Mouse (Mus musculus): ENCODE data around the gene Dclre1b. TPM values are rescaled to one million over a fixed set of nuclear protein-coding genes. Genes with fewer than 3 reads are reported as not detected.
A peak's percentile ranks its signal among the peaks of the same experiment; 100 is the strongest.
"Not testable (repeated sequence)": the region's sequence is repeated elsewhere in the genome, so short reads cannot be mapped to it uniquely, and the experiment has no call there.

Dclre1b gene
- polyA plus RNA-seq, 1 experiment from 2014 or later: 16.8 TPM

- Histone ChIP-seq H3K4me1 (no peaks in the 10 kb centered on the region), H3K36me3 (no peaks in the 10 kb centered on the region), H3K9ac (no peak overlapping the region), H3K27ac (replicated peaks) (no peak overlapping the region), H3K4me3 (no peak overlapping the region), H3K9me3 (peaks cover 4% of the 10 kb centered on the region; the same call in 1 of the 2 replicates), H3K27me3 (replicated peaks) (no peaks in the 10 kb centered on the region), H3K4me2 (no peak overlapping the region)
- WGBS: 87% methylated on average over 6 of the region's 6 CpGs
- ATAC-seq (ENCODE audit: extremely low read depth, insufficient number of reproducible peaks, low FRiP score, low TSS enrichment): no peak
Measured at GRCm38 (mm10) chr3:103839711-103840110, 30.5 kb upstream of the Dclre1b start.

GRCm38 (mm10) chr3:103836453-103836852 is 27.2 kb upstream of the Dclre1b start:
- Histone ChIP-seq H3K9ac (no peak overlapping the region), H3K9me3 (no peaks in the 10 kb centered on the region; the same call in 1 of the 2 replicates), H3K4me1 (peaks cover 14% of the 10 kb centered on the region), H3K36me3 (no peaks in the 10 kb centered on the region), H3K4me2 (no peak overlapping the region), H3K27me3 (replicated peaks) (no peaks in the 10 kb centered on the region), H3K27ac (replicated peaks) (no peak overlapping the region), H3K4me3 (no peak overlapping the region)
- WGBS: 85% methylated on average over 5 of the region's 5 CpGs
- no peak for ATAC-seq (ENCODE audit: extremely low read depth, insufficient number of reproducible peaks, low FRiP score, low TSS enrichment)

- Histone ChIP-seq H3K4me3 (no peak overlapping the region), H3K27ac (replicated peaks) (no peak overlapping the region), H3K9ac (no peak overlapping the region), H3K4me1 (peaks cover 19% of the 10 kb centered on the region), H3K9me3 (no peaks in the 10 kb centered on the region; the same call in 1 of the 2 replicates), H3K27me3 (replicated peaks) (no peaks in the 10 kb centered on the region), H3K4me2 (no peak overlapping the region), H3K36me3 (no peaks in the 10 kb centered on the region)
- 70% methylated on average over 10 of the region's 10 CpGs for WGBS
- no peak for ATAC-seq (ENCODE audit: extremely low read depth, insufficient number of reproducible peaks, low FRiP score, low TSS enrichment)
Measured at GRCm38 (mm10) chr3:103835951-103836310, 26.7 kb upstream of the Dclre1b start.

- Histone ChIP-seq H3K36me3 (no peaks in the 10 kb centered on the region), H3K4me1 (peaks cover 25% of the 10 kb centered on the region), H3K9ac (no peak overlapping the region), H3K4me2 (no peak overlapping the region), H3K9me3 (no peaks in the 10 kb centered on the region), H3K27me3 (replicated peaks) (no peaks in the 10 kb centered on the region), H3K4me3 (no peak overlapping the region), H3K27ac (replicated peaks) (no peak overlapping the region)
- 79% methylated on average over 6 of the region's 6 CpGs for WGBS
- no peak for ATAC-seq (ENCODE audit: extremely low read depth, insufficient number of reproducible peaks, low FRiP score, low TSS enrichment)
Measured at GRCm38 (mm10) chr3:103835272-103835950, 26.2 kb upstream of the Dclre1b start.

- WGBS: 86% methylated on average over 2 of the region's 2 CpGs
- no peaks in the 10 kb centered on the region for H3K27me3 ChIP-seq (replicated peaks)
- H3K4me1 ChIP-seq: peaks cover 27% of the 10 kb centered on the region
- H3K36me3 ChIP-seq: no peaks in the 10 kb centered on the region
- no peak overlapping the region for H3K4me3 ChIP-seq
- no peak overlapping the region for H3K9ac ChIP-seq
- no peak overlapping the region for H3K4me2 ChIP-seq
- ATAC-seq (ENCODE audit: extremely low read depth, insufficient number of reproducible peaks, low FRiP score, low TSS enrichment): no peak
- no peaks in the 10 kb centered on the region for H3K9me3 ChIP-seq
- H3K27ac ChIP-seq (replicated peaks): no peak overlapping the region
Measured at GRCm38 (mm10) chr3:103834001-103834400, 24.8 kb upstream of the Dclre1b start.

- ATAC-seq (ENCODE audit: extremely low read depth, insufficient number of reproducible peaks, low FRiP score, low TSS enrichment): no peak
- Histone ChIP-seq H3K27ac (replicated peaks) (peak within 1 kb of the TSS; percentile 13; the same call in 1 of the 2 replicates), H3K9me3 (no peaks in the 10 kb centered on the region), H3K4me3 (no peak within 1 kb of the TSS), H3K36me3 (no peaks in the 10 kb centered on the region), H3K4me2 (no peak within 1 kb of the TSS), H3K9ac (no peak within 1 kb of the TSS), H3K4me1 (peaks cover 27% of the 10 kb centered on the region), H3K27me3 (replicated peaks) (no peaks in the 10 kb centered on the region)
Measured at GRCm38 (mm10) chr3:103832426-103832825, 23.2 kb upstream of the Dclre1b start, which contains the start of gene Bcl2l15. Gene Bcl2l15, plus strand, starts transcription at chr3:103832601.

- Histone ChIP-seq H3K27ac (replicated peaks) (peak overlapping the region; percentile 1; the same call in 1 of the 2 replicates), H3K27me3 (replicated peaks) (no peaks in the 10 kb centered on the region), H3K9me3 (no peaks in the 10 kb centered on the region), H3K9ac (no peak overlapping the region), H3K4me2 (no peak overlapping the region), H3K36me3 (0 out of 2 replicates have a peak, but pooled peaks cover 3% of the 10 kb centered on the region), H3K4me1 (peaks cover 27% of the 10 kb centered on the region), H3K4me3 (no peak overlapping the region)
- 48% methylated on average over 7 of the region's 7 CpGs for WGBS
- ATAC-seq (ENCODE audit: extremely low read depth, insufficient number of reproducible peaks, low FRiP score, low TSS enrichment): no peak
Measured at GRCm38 (mm10) chr3:103831146-103831545, 21.9 kb upstream of the Dclre1b start.

GRCm38 (mm10) chr3:103830681-103831080 is 21.4 kb upstream of the Dclre1b start:
- H3K4me3 ChIP-seq; H3K9me3 ChIP-seq; H3K9ac ChIP-seq; H3K4me2 ChIP-seq; H3K36me3 ChIP-seq; ATAC-seq (ENCODE audit: extremely low read depth, insufficient number of reproducible peaks, low FRiP score, low TSS enrichment); H3K27me3 ChIP-seq (replicated peaks): not testable (repeated sequence)
- Histone ChIP-seq H3K4me1 (peaks cover 27% of the 10 kb centered on the region), H3K27ac (replicated peaks) (0 out of 2 replicates have a peak overlapping the region, but pooled peaks have one; percentile 1)
- WGBS: 76% methylated on average over 1 of the region's 1 CpGs

- no peaks in the 10 kb centered on the region for H3K27me3 ChIP-seq (replicated peaks)
- no peak overlapping the region for H3K9ac ChIP-seq
- 88% methylated on average over 3 of the region's 3 CpGs for WGBS
- H3K36me3 ChIP-seq: peaks cover 3% of the 10 kb centered on the region; the same call in 1 of the 2 replicates
- no peak overlapping the region for H3K4me2 ChIP-seq
- ATAC-seq (ENCODE audit: extremely low read depth, insufficient number of reproducible peaks, low FRiP score, low TSS enrichment): no peak
- H3K4me1 ChIP-seq: peaks cover 27% of the 10 kb centered on the region
- H3K27ac ChIP-seq (replicated peaks): no peak overlapping the region
- H3K9me3 ChIP-seq: no peaks in the 10 kb centered on the region
- H3K4me3 ChIP-seq: no peak overlapping the region
Measured at GRCm38 (mm10) chr3:103829036-103829435, 19.8 kb upstream of the Dclre1b start.

- Histone ChIP-seq H3K9me3 (no peaks in the 10 kb centered on the region), H3K27me3 (replicated peaks) (no peaks in the 10 kb centered on the region), H3K4me1 (peaks cover 24% of the 10 kb centered on the region), H3K9ac (no peak overlapping the region), H3K4me3 (no peak overlapping the region), H3K36me3 (peaks cover 14% of the 10 kb centered on the region), H3K4me2 (no peak overlapping the region), H3K27ac (replicated peaks) (no peak overlapping the region)
- ATAC-seq (ENCODE audit: extremely low read depth, insufficient number of reproducible peaks, low FRiP score, low TSS enrichment): no peak
Measured at GRCm38 (mm10) chr3:103827548-103827947, 18.3 kb upstream of the Dclre1b start.

- 75% methylated on average over 6 of the region's 6 CpGs for WGBS
- Histone ChIP-seq H3K9ac (no peak overlapping the region), H3K9me3 (no peaks in the 10 kb centered on the region), H3K4me2 (peak overlapping the region; percentile 78), H3K27me3 (replicated peaks) (no peaks in the 10 kb centered on the region), H3K27ac (replicated peaks) (no peak overlapping the region; the same call in 1 of the 2 replicates), H3K36me3 (peaks cover 47% of the 10 kb centered on the region), H3K4me3 (no peak overlapping the region), H3K4me1 (peaks cover 17% of the 10 kb centered on the region)
- ATAC-seq (ENCODE audit: extremely low read depth, insufficient number of reproducible peaks, low FRiP score, low TSS enrichment): no peak
Measured at GRCm38 (mm10) chr3:103810967-103811366, 1.7 kb upstream of the Dclre1b start.

- Histone ChIP-seq H3K4me2 (peak overlapping the region; percentile 78), H3K27me3 (replicated peaks) (no peaks in the 10 kb centered on the region), H3K9ac (peak overlapping the region; percentile 95), H3K9me3 (no peaks in the 10 kb centered on the region), H3K4me3 (peak overlapping the region; percentile 67), H3K27ac (replicated peaks) (peak overlapping the region; percentile 97), H3K4me1 (peaks cover 17% of the 10 kb centered on the region), H3K36me3 (peaks cover 46% of the 10 kb centered on the region)
- ATAC-seq (ENCODE audit: extremely low read depth, insufficient number of reproducible peaks, low FRiP score, low TSS enrichment): 0 out of 2 replicates have a peak, but pooled peaks have one; percentile 18
- WGBS: under 1% methylated on average over 14 of the region's 14 CpGs
Measured at GRCm38 (mm10) chr3:103809799-103810150, 531 bp upstream of the Dclre1b start.
